Mouse (Mus musculus) spleen, adult 2 months (tissue): ENCODE data around the gene Adam23. TPM values are rescaled to one million over a fixed set of nuclear protein-coding genes. Genes with fewer than 3 reads are reported as not detected.

Source experiments
- DNase-seq, 2 experiments: peaks; one replicate each; pipeline versions ENCODE4 v3.0.0 to v3.0.0-alpha.2; 2012 to 2021; ENCODE audit warnings: low spot score in 2 of 2, low read depth in 1 of 2
- H3K27ac ChIP-seq: fragments of 200-500 bp; 2 replicates; pipeline ENCODE4 v1.5.1; 2012; ENCODE audit warnings: low read length, inconsistent platforms; ENCODE audit not compliant: insufficient read depth
- H3K27me3 ChIP-seq: fragments of 200-500 bp; 2 replicates; pipeline ENCODE4 v1.6.1; 2012; ENCODE audit warnings: mild to moderate bottlenecking, moderate library complexity, low read length, inconsistent platforms; ENCODE audit not compliant: control insufficient read depth, insufficient read depth
- H3K36me3 ChIP-seq: fragments of 200-500 bp; 2 replicates; pipeline ENCODE4 v1.6.1; 2012; ENCODE audit warnings: mild to moderate bottlenecking, low read length, inconsistent platforms; ENCODE audit not compliant: control insufficient read depth, insufficient read depth
- H3K4me1 ChIP-seq: fragments of 200-500 bp; 2 replicates; pipeline ENCODE4 v1.6.1; 2011; ENCODE audit warnings: inconsistent platforms; ENCODE audit not compliant: control insufficient read depth, insufficient read depth, insufficient read length
- H3K4me3 ChIP-seq: fragments of 200-500 bp; 2 replicates; pipeline ENCODE4 v1.5.1; 2011; ENCODE audit warnings: mild to moderate bottlenecking, inconsistent platforms; ENCODE audit not compliant: insufficient read depth, insufficient read length; ENCODE audit errors: extremely low read depth
- CTCF ChIP-seq: fragments of 200-500 bp; IDR thresholded peaks from 2 replicates; pipeline ENCODE4 v1.5.1; 2011; ENCODE audit warnings: mild to moderate bottlenecking, inconsistent platforms; ENCODE audit not compliant: insufficient read depth, insufficient read length, insufficient replicate concordance; ENCODE audit errors: extremely low read depth
- POLR2A ChIP-seq: fragments of 200-500 bp; IDR thresholded peaks from 2 replicates; pipeline ENCODE4 v1.6.1; 2011; ENCODE audit warnings: low read depth, low read length, inconsistent platforms
- WGBS: fragments of 180-500 bp; shearing (Covaris S2); methylation state at CpG from one replicate; pipeline ENCODE4 v1.1.7; 2018; 5-methylcytosine and 5-hydroxymethylcytosine counted together
- polyA plus RNA-seq: library from polyadenylated mRNA; depleted of rRNA; stranded (reverse); fragments of >200 nt; gene quantifications from 2 replicates; pipeline ENCODE4 v1.2.3, GENCODE M21; 2012

Gene Adam23
- polyA plus RNA-seq, 1 experiment, result 11.8 TPM

- 86% methylated on average over 7 of the region's 7 CpGs for WGBS
- no peak overlapping the region for H3K4me3 ChIP-seq
- no peak for DNase-seq
- no peaks in the 10 kb centered on the region for H3K36me3 ChIP-seq
- H3K27ac ChIP-seq, result no peak overlapping the region
- no peak for TF ChIP-seq POLR2A
- no peaks in the 10 kb centered on the region for H3K4me1 ChIP-seq
- no peaks in the 10 kb centered on the region for H3K27me3 ChIP-seq
Measured at GRCm38 (mm10) chr1:63434052-63434451, 11.6 kb upstream of the Adam23 start.

GRCm38 (mm10) chr1:63437529-63437928, 8.2 kb upstream of the Adam23 start:
- no peak overlapping the region for H3K27ac ChIP-seq
- TF ChIP-seq CTCF, result no peak
- no peak overlapping the region for H3K4me3 ChIP-seq
- H3K36me3 ChIP-seq, result no peaks in the 10 kb centered on the region
- no peaks in the 10 kb centered on the region for H3K27me3 ChIP-seq
- H3K4me1 ChIP-seq, result no peaks in the 10 kb centered on the region
- no peak for DNase-seq
- WGBS, result 2% methylated on average over 3 of the region's 3 CpGs

GRCm38 (mm10) chr1:63442186-63442585, 3.5 kb upstream of the Adam23 start:
- Histone ChIP-seq H3K27ac (no peak overlapping the region), H3K4me3 (no peak overlapping the region), H3K36me3 (no peaks in the 10 kb centered on the region), H3K27me3 (peaks cover 10% of the 10 kb centered on the region), H3K4me1 (no peaks in the 10 kb centered on the region)
- 90% methylated on average over 2 of the region's 2 CpGs for WGBS
- TF ChIP-seq POLR2A (no peak), CTCF (no peak)
- DNase-seq, result no peak

- TF ChIP-seq CTCF (no peak), POLR2A (no peak)
- Histone ChIP-seq H3K36me3 (no peaks in the 10 kb centered on the region), H3K27me3 (peaks cover 10% of the 10 kb centered on the region), H3K4me3 (no peak overlapping the region), H3K4me1 (no peaks in the 10 kb centered on the region), H3K27ac (no peak overlapping the region)
- no peak for DNase-seq
- WGBS, result 83% methylated on average over 4 of the region's 4 CpGs
Measured at GRCm38 (mm10) chr1:63442616-63443015, 3.1 kb upstream of the Adam23 start.

GRCm38 (mm10) chr1:63445149-63445609, 512 bp upstream of the Adam23 start:
- WGBS, result 76% methylated on average over 10 of the region's 10 CpGs
- H3K27me3 ChIP-seq, result peaks cover 10% of the 10 kb centered on the region
- H3K27ac ChIP-seq, result no peak overlapping the region
- no peaks in the 10 kb centered on the region for H3K36me3 ChIP-seq
- no peak overlapping the region for H3K4me3 ChIP-seq
- no peak for TF ChIP-seq CTCF
- H3K4me1 ChIP-seq, result no peaks in the 10 kb centered on the region
- DNase-seq, result no peak

GRCm38 (mm10) chr1:63446047-63446704, 485 bp downstream of the Adam23 start:
- no peak overlapping the region; the same call in 1 of the 2 replicates for H3K27ac ChIP-seq
- TF ChIP-seq POLR2A (no peak), CTCF (no peak)
- DNase-seq, result no peak
- 3% methylated on average over 67 of the region's 68 CpGs for WGBS
- no peaks in the 10 kb centered on the region for H3K36me3 ChIP-seq
- H3K27me3 ChIP-seq, result peaks cover 10% of the 10 kb centered on the region
- peak overlapping the region; percentile 32; the same call in 1 of the 2 replicates for H3K4me3 ChIP-seq
- no peaks in the 10 kb centered on the region for H3K4me1 ChIP-seq

GRCm38 (mm10) chr1:63446721-63447120, 1.0 kb downstream of the Adam23 start:
- TF ChIP-seq POLR2A (no peak), CTCF (no peak)
- no peak for DNase-seq
- 70% methylated on average over 2 of the region's 2 CpGs for WGBS
- Histone ChIP-seq H3K27ac (no peak overlapping the region), H3K4me1 (no peaks in the 10 kb centered on the region), H3K4me3 (no peak overlapping the region), H3K36me3 (no peaks in the 10 kb centered on the region), H3K27me3 (peaks cover 10% of the 10 kb centered on the region)
